Mouse (Mus musculus): ENCODE results near the gene Bach2. TPM values are rescaled to one million over a fixed set of nuclear protein-coding genes. Genes with fewer than 3 reads are reported as not detected.

The Bach2 gene
- total and polyA plus RNA-seq, 2 experiments from 2014 or later = 16.0 to 19.0 TPM

- no peaks in the 10 kb centered on the region for H3K36me3 ChIP-seq (ENCODE audit: insufficient read depth)
- no peak overlapping the region for H3K27ac ChIP-seq (ENCODE audit: low read depth, low read length)
- ATAC-seq (no peak), DNase-seq (no peak)
- no peaks in the 10 kb centered on the region for H3K27me3 ChIP-seq (ENCODE audit: insufficient read depth, low read length)
- 72% methylated on average over 5 of the region's 5 CpGs for WGBS
- H3K4me1 ChIP-seq (ENCODE audit: insufficient read depth) = peaks cover 23% of the 10 kb centered on the region
- H3K4me3 ChIP-seq (ENCODE audit: low read depth, low read length) = no peak overlapping the region
- H3K9me3 ChIP-seq (ENCODE audit: low read length) = no peaks in the 10 kb centered on the region
- no peak for TF ChIP-seq CTCF (IDR thresholded peaks at IDR 0.05; ENCODE audit: low read depth)
- no peak overlapping the region for H3K9ac ChIP-seq
- H3K4me2 ChIP-seq (ENCODE audit: low read depth) = no peak overlapping the region
These were observed 68.6 kb downstream of the Bach2 start for GRCm38 (mm10) chr4:32307215-32307614.

GRCm38 (mm10) chr4:32312171-32312946 is 73.8 kb downstream of the Bach2 start:
- ATAC-seq (no peak), DNase-seq (no peak)
- WGBS = 58% methylated on average over 10 of the region's 10 CpGs
- Histone ChIP-seq H3K27ac (ENCODE audit: low read depth, low read length) (no peak overlapping the region), H3K9me3 (ENCODE audit: low read length) (no peaks in the 10 kb centered on the region), H3K27me3 (ENCODE audit: insufficient read depth, low read length) (no peaks in the 10 kb centered on the region), H3K4me3 (ENCODE audit: low read depth, low read length) (no peak overlapping the region), H3K4me2 (ENCODE audit: low read depth) (no peak overlapping the region), H3K36me3 (ENCODE audit: insufficient read depth) (0 out of 2 replicates have a peak, but pooled peaks cover 5% of the 10 kb centered on the region), H3K4me1 (ENCODE audit: insufficient read depth) (no peaks in the 10 kb centered on the region; the same call in none of the 2 replicates), H3K9ac (no peak overlapping the region)
- TF ChIP-seq CTCF (IDR thresholded peaks at IDR 0.05; ENCODE audit: low read depth) = no peak

- 0 out of 2 replicates have a peak, but pooled peaks cover 5% of the 10 kb centered on the region for H3K36me3 ChIP-seq (ENCODE audit: insufficient read depth)
- no peak overlapping the region for H3K9ac ChIP-seq
- no peak overlapping the region for H3K4me2 ChIP-seq (ENCODE audit: low read depth)
- ATAC-seq (no peak), DNase-seq (no peak)
- 72% methylated on average over 3 of the region's 3 CpGs for WGBS
- H3K9me3 ChIP-seq (ENCODE audit: low read length) = no peaks in the 10 kb centered on the region
- H3K27me3 ChIP-seq (ENCODE audit: insufficient read depth, low read length) = no peaks in the 10 kb centered on the region
- TF ChIP-seq CTCF (IDR thresholded peaks at IDR 0.05; ENCODE audit: low read depth) = no peak
- H3K4me1 ChIP-seq (ENCODE audit: insufficient read depth) = no peaks in the 10 kb centered on the region; the same call in none of the 2 replicates
- no peak overlapping the region for H3K27ac ChIP-seq (ENCODE audit: low read depth, low read length)
- H3K4me3 ChIP-seq (ENCODE audit: low read depth, low read length) = no peak overlapping the region
These were observed 76.3 kb downstream of the Bach2 start for GRCm38 (mm10) chr4:32314919-32315318.

GRCm38 (mm10) chr4:32318608-32319007 is 80.0 kb downstream of the Bach2 start:
- no peak for DNase-seq
- H3K4me1 ChIP-seq (ENCODE audit: insufficient read depth) = no peaks in the 10 kb centered on the region; the same call in 1 of the 2 replicates
- H3K4me2 ChIP-seq (ENCODE audit: low read depth) = no peak overlapping the region
- H3K36me3 ChIP-seq (ENCODE audit: insufficient read depth) = 0 out of 2 replicates have a peak, but pooled peaks cover 5% of the 10 kb centered on the region
- TF ChIP-seq CTCF (IDR thresholded peaks at IDR 0.05; ENCODE audit: low read depth) = no peak
- H3K9me3 ChIP-seq (ENCODE audit: low read length) = no peaks in the 10 kb centered on the region
- H3K4me3 ChIP-seq (ENCODE audit: low read depth, low read length) = no peak overlapping the region
- no peak overlapping the region for H3K27ac ChIP-seq (ENCODE audit: low read depth, low read length)
- no peak overlapping the region for H3K9ac ChIP-seq
- no peaks in the 10 kb centered on the region for H3K27me3 ChIP-seq (ENCODE audit: insufficient read depth, low read length)
- no peak for ATAC-seq
- WGBS = 92% methylated on average over 1 of the region's 1 CpGs

- H3K4me3 ChIP-seq (ENCODE audit: low read depth, low read length) = no peak overlapping the region
- WGBS = 87% methylated on average over 3 of the region's 3 CpGs
These were observed 80.7 kb downstream of the Bach2 start for GRCm38 (mm10) chr4:32319327-32319726.

GRCm38 (mm10) chr4:32320039-32320438 is 81.4 kb downstream of the Bach2 start:
- H3K27me3 ChIP-seq (ENCODE audit: insufficient read depth, low read length) = no peaks in the 10 kb centered on the region
- H3K36me3 ChIP-seq (ENCODE audit: insufficient read depth) = 0 out of 2 replicates have a peak, but pooled peaks cover 5% of the 10 kb centered on the region
- no peak overlapping the region for H3K9ac ChIP-seq
- no peaks in the 10 kb centered on the region for H3K9me3 ChIP-seq (ENCODE audit: low read length)
- H3K4me1 ChIP-seq (ENCODE audit: insufficient read depth) = no peaks in the 10 kb centered on the region
- no peak for TF ChIP-seq CTCF (IDR thresholded peaks at IDR 0.05; ENCODE audit: low read depth)
- no peak overlapping the region for H3K4me3 ChIP-seq (ENCODE audit: low read depth, low read length)
- no peak for ATAC-seq
- H3K27ac ChIP-seq (ENCODE audit: low read depth, low read length) = no peak overlapping the region
- no peak overlapping the region for H3K4me2 ChIP-seq (ENCODE audit: low read depth)
- WGBS = 95% methylated on average over 1 of the region's 1 CpGs
- DNase-seq = no peak

More at GRCm38 (mm10) chr4:32319327-32319726, 80.7 kb downstream of the Bach2 start:
- Histone ChIP-seq H3K9ac (no peak overlapping the region), H3K27ac (ENCODE audit: low read depth, low read length) (no peak overlapping the region), H3K4me2 (ENCODE audit: low read depth) (no peak overlapping the region), H3K27me3 (ENCODE audit: insufficient read depth, low read length) (no peaks in the 10 kb centered on the region), H3K9me3 (ENCODE audit: low read length) (no peaks in the 10 kb centered on the region), H3K4me1 (ENCODE audit: insufficient read depth) (no peaks in the 10 kb centered on the region; the same call in 1 of the 2 replicates), H3K36me3 (ENCODE audit: insufficient read depth) (0 out of 2 replicates have a peak, but pooled peaks cover 5% of the 10 kb centered on the region)
- no peak for TF ChIP-seq CTCF (IDR thresholded peaks at IDR 0.05; ENCODE audit: low read depth)
- DNase-seq (no peak), ATAC-seq (no peak)

GRCm38 (mm10) chr4:32324111-32324510 is 85.5 kb downstream of the Bach2 start:
- Histone ChIP-seq H3K27ac (ENCODE audit: low read depth, low read length) (no peak overlapping the region), H3K9me3 (ENCODE audit: low read length) (no peaks in the 10 kb centered on the region), H3K36me3 (ENCODE audit: insufficient read depth) (no peaks in the 10 kb centered on the region), H3K4me1 (ENCODE audit: insufficient read depth) (peaks cover 18% of the 10 kb centered on the region), H3K4me3 (ENCODE audit: low read depth, low read length) (no peak overlapping the region), H3K4me2 (ENCODE audit: low read depth) (no peak overlapping the region), H3K9ac (no peak overlapping the region), H3K27me3 (ENCODE audit: insufficient read depth, low read length) (no peaks in the 10 kb centered on the region)
- ATAC-seq = no peak
- TF ChIP-seq CTCF (IDR thresholded peaks at IDR 0.05; ENCODE audit: low read depth) = no peak
- no peak for DNase-seq
- WGBS = 94% methylated on average over 6 of the region's 6 CpGs
